Mouse (Mus musculus) liver, embryonic 15.5 days (tissue): ENCODE results near the gene Adam8. TPM values are rescaled to one million over a fixed set of nuclear protein-coding genes. Genes with fewer than 3 reads are reported as not detected.
A peak's percentile ranks its signal among the peaks of the same experiment; 100 is the strongest.

Experiments used
- ATAC-seq: fragments of 200-750 bp; cut with Nextera tagmentation; 2 replicates; pipeline ENCODE4 v1.8.0; 2017; ENCODE audit warnings: moderate number of reproducible peaks, mild to moderate bottlenecking, moderate library complexity; ENCODE audit not compliant: insufficient read depth
- H3K27ac ChIP-seq: fragments of 300-500 bp; sonication (generic); replicated peaks from 2 replicates; pipeline ENCODE4 v1.5.1; 2015; ENCODE audit warnings: mild to moderate bottlenecking, inconsistent platforms
- H3K27me3 ChIP-seq: fragments of 300-500 bp; sonication (generic); 2 replicates; pipeline ENCODE4 v1.6.1; 2015; ENCODE audit warnings: mild to moderate bottlenecking, inconsistent platforms
- H3K36me3 ChIP-seq: fragments of 300-500 bp; sonication (generic); replicated peaks from 2 replicates; pipeline ENCODE4 v1.6.1; 2015; ENCODE audit warnings: moderate library complexity, mild to moderate bottlenecking, inconsistent platforms
- H3K4me1 ChIP-seq: fragments of 300-500 bp; sonication (generic); replicated peaks from 2 replicates; pipeline ENCODE4 v1.6.1; 2015; ENCODE audit warnings: inconsistent platforms
- H3K4me2 ChIP-seq: fragments of 300-500 bp; sonication (generic); 2 replicates; pipeline ENCODE4 v1.6.1; 2015; ENCODE audit warnings: moderate library complexity, mild to moderate bottlenecking, inconsistent platforms
- H3K4me3 ChIP-seq: fragments of 300-500 bp; sonication (generic); replicated peaks from 2 replicates; pipeline ENCODE4 v1.5.1; 2015; ENCODE audit warnings: mild to moderate bottlenecking, inconsistent platforms
- H3K9ac ChIP-seq: fragments of 300-500 bp; sonication (generic); 2 replicates; pipeline ENCODE4 v1.6.1; 2015; ENCODE audit warnings: moderate library complexity, mild to moderate bottlenecking, inconsistent platforms
- H3K9me3 ChIP-seq: fragments of 300-500 bp; sonication (generic); replicated peaks from 2 replicates; pipeline ENCODE4 v1.6.1; 2016; ENCODE audit warnings: inconsistent platforms
- whole genome bisulfite sequencing: fragments of 180-500 bp; shearing (Covaris S2); methylation state at CpG from one replicate; pipeline ENCODE4 v1.1.7; 2015; ENCODE audit warnings: mixed read lengths; ENCODE audit not compliant: insufficient replicate concordance; 5-methylcytosine and 5-hydroxymethylcytosine counted together
- polyA plus RNA-seq: library from polyadenylated mRNA; unstranded; fragments of >200 nt; fragmentation: Nextera tagmentation; extraction: Ambion mirVana; gene quantifications from 2 replicates; pipeline ENCODE4 v1.2.1, GENCODE M21; 2015

Adam8 gene
- polyA plus RNA-seq, 1 experiment from 2014 or later = 1.1 TPM

GRCm38 (mm10) chr7:139961141-139961540 lies 31.2 kb downstream of the Adam8 start:
- peaks cover 18% of the 10 kb centered on the region for H3K27me3 ChIP-seq
- no peak overlapping the region for H3K4me3 ChIP-seq
- no peaks in the 10 kb centered on the region for H3K9me3 ChIP-seq
- H3K36me3 ChIP-seq = no peaks in the 10 kb centered on the region
- H3K27ac ChIP-seq = no peak overlapping the region
- WGBS = 72% methylated on average over 10 of the region's 10 CpGs
- H3K9ac ChIP-seq = no peak overlapping the region
- H3K4me1 ChIP-seq = peaks cover 3% of the 10 kb centered on the region
- no peak overlapping the region for H3K4me2 ChIP-seq
- no peak for ATAC-seq

- Histone ChIP-seq H3K9me3 (no peaks in the 10 kb centered on the region), H3K4me1 (peaks cover 15% of the 10 kb centered on the region), H3K27me3 (peaks cover 18% of the 10 kb centered on the region), H3K27ac (no peak overlapping the region), H3K36me3 (no peaks in the 10 kb centered on the region), H3K9ac (no peak overlapping the region), H3K4me2 (no peak overlapping the region), H3K4me3 (no peak overlapping the region)
- no peak for ATAC-seq
- 41% methylated on average over 11 of the region's 11 CpGs for WGBS
Measured at GRCm38 (mm10) chr7:139957958-139958357, 34.4 kb downstream of the Adam8 start.

GRCm38 (mm10) chr7:139957437-139957836 lies 34.9 kb downstream of the Adam8 start:
- Histone ChIP-seq H3K27ac (no peak overlapping the region), H3K36me3 (no peaks in the 10 kb centered on the region), H3K9ac (no peak overlapping the region), H3K27me3 (peaks cover 18% of the 10 kb centered on the region), H3K9me3 (no peaks in the 10 kb centered on the region), H3K4me2 (no peak overlapping the region), H3K4me3 (no peak overlapping the region), H3K4me1 (peaks cover 15% of the 10 kb centered on the region)
- 11% methylated on average over 11 of the region's 11 CpGs for WGBS
- ATAC-seq = no peak

- H3K4me1 ChIP-seq = peaks cover 15% of the 10 kb centered on the region
- H3K4me2 ChIP-seq = no peak overlapping the region
- no peaks in the 10 kb centered on the region for H3K36me3 ChIP-seq
- H3K9ac ChIP-seq = no peak overlapping the region
- H3K4me3 ChIP-seq = no peak overlapping the region
- peaks cover 18% of the 10 kb centered on the region for H3K27me3 ChIP-seq
- H3K27ac ChIP-seq = no peak overlapping the region
- 65% methylated on average over 3 of the region's 3 CpGs for WGBS
- H3K9me3 ChIP-seq = no peaks in the 10 kb centered on the region
- ATAC-seq = no peak
Measured at GRCm38 (mm10) chr7:139956658-139957057, 35.7 kb downstream of the Adam8 start.

- H3K4me3 ChIP-seq = no peak overlapping the region
- WGBS = 28% methylated on average over 4 of the region's 4 CpGs
- peak; percentile 58 for ATAC-seq
- no peak overlapping the region for H3K9ac ChIP-seq
- no peaks in the 10 kb centered on the region for H3K36me3 ChIP-seq
- peaks cover 18% of the 10 kb centered on the region for H3K27me3 ChIP-seq
- no peak overlapping the region for H3K27ac ChIP-seq
- H3K4me1 ChIP-seq = peaks cover 23% of the 10 kb centered on the region
- H3K4me2 ChIP-seq = no peak overlapping the region
- no peaks in the 10 kb centered on the region for H3K9me3 ChIP-seq
Measured at GRCm38 (mm10) chr7:139955505-139955904, 36.9 kb downstream of the Adam8 start.

GRCm38 (mm10) chr7:139951991-139952633 lies 40.2 kb downstream of the Adam8 start:
- H3K4me2 ChIP-seq = no peak overlapping the region; the same call in 1 of the 2 replicates
- no peak for ATAC-seq
- no peak overlapping the region for H3K27ac ChIP-seq
- no peaks in the 10 kb centered on the region for H3K9me3 ChIP-seq
- H3K27me3 ChIP-seq = peaks cover 29% of the 10 kb centered on the region
- WGBS = 72% methylated on average over 6 of the region's 6 CpGs
- no peak overlapping the region for H3K4me3 ChIP-seq
- peaks cover 31% of the 10 kb centered on the region for H3K4me1 ChIP-seq
- no peak overlapping the region for H3K9ac ChIP-seq
- no peaks in the 10 kb centered on the region for H3K36me3 ChIP-seq

GRCm38 (mm10) chr7:139951079-139951478 lies 41.3 kb downstream of the Adam8 start:
- Histone ChIP-seq H3K4me1 (peaks cover 28% of the 10 kb centered on the region), H3K4me2 (peak overlapping the region; percentile 91), H3K9ac (peak overlapping the region; percentile 46; the same call in 1 of the 2 replicates), H3K27me3 (peaks cover 35% of the 10 kb centered on the region), H3K27ac (no peak overlapping the region), H3K9me3 (no peaks in the 10 kb centered on the region), H3K4me3 (peak overlapping the region; percentile 64), H3K36me3 (no peaks in the 10 kb centered on the region)
- ATAC-seq = no peak
- WGBS = 3% methylated on average over 15 of the region's 16 CpGs

GRCm38 (mm10) chr7:139950283-139950971 lies 41.9 kb downstream of the Adam8 start:
- Histone ChIP-seq H3K27ac (no peak overlapping the region; the same call in 1 of the 2 replicates), H3K4me1 (peaks cover 21% of the 10 kb centered on the region), H3K9me3 (no peaks in the 10 kb centered on the region), H3K4me2 (peak overlapping the region; percentile 91), H3K4me3 (peak overlapping the region; percentile 64), H3K27me3 (peaks cover 42% of the 10 kb centered on the region), H3K36me3 (no peaks in the 10 kb centered on the region), H3K9ac (peak overlapping the region; percentile 46; the same call in 1 of the 2 replicates)
- WGBS = under 1% methylated on average over 33 of the region's 33 CpGs
- ATAC-seq = peak; percentile 77

- H3K9me3 ChIP-seq = no peaks in the 10 kb centered on the region
- H3K4me1 ChIP-seq = peaks cover 16% of the 10 kb centered on the region
- peak overlapping the region; percentile 91 for H3K4me2 ChIP-seq
- H3K9ac ChIP-seq = peak overlapping the region; percentile 46; the same call in 1 of the 2 replicates
- no peak overlapping the region for H3K27ac ChIP-seq
- H3K27me3 ChIP-seq = peaks cover 47% of the 10 kb centered on the region
- WGBS = under 1% methylated on average over 15 of the region's 15 CpGs
- ATAC-seq = peak; percentile 51; the same call in 1 of the 2 replicates
- H3K4me3 ChIP-seq = peak overlapping the region; percentile 64
- H3K36me3 ChIP-seq = no peaks in the 10 kb centered on the region
Measured at GRCm38 (mm10) chr7:139949893-139950282, 42.5 kb downstream of the Adam8 start.

GRCm38 (mm10) chr7:139946032-139946431 lies 46.3 kb downstream of the Adam8 start:
- Histone ChIP-seq H3K27ac (no peak overlapping the region), H3K27me3 (peaks cover 85% of the 10 kb centered on the region), H3K4me1 (peaks cover 13% of the 10 kb centered on the region), H3K9me3 (no peaks in the 10 kb centered on the region), H3K4me2 (no peak overlapping the region), H3K4me3 (no peak overlapping the region), H3K9ac (no peak overlapping the region), H3K36me3 (no peaks in the 10 kb centered on the region)
- WGBS = 29% methylated on average over 5 of the region's 5 CpGs
- ATAC-seq = no peak

- H3K4me1 ChIP-seq = peaks cover 8% of the 10 kb centered on the region
- no peak overlapping the region for H3K4me2 ChIP-seq
- 19% methylated on average over 5 of the region's 5 CpGs for whole genome bisulfite sequencing
- no peaks in the 10 kb centered on the region for H3K36me3 ChIP-seq
- H3K9me3 ChIP-seq = no peaks in the 10 kb centered on the region
- no peak for ATAC-seq
- no peak overlapping the region for H3K9ac ChIP-seq
- H3K4me3 ChIP-seq = no peak overlapping the region
- no peak overlapping the region for H3K27ac ChIP-seq
- peaks cover 91% of the 10 kb centered on the region for H3K27me3 ChIP-seq
Measured at GRCm38 (mm10) chr7:139945516-139945915, 46.8 kb downstream of the Adam8 start.
